In the genomic region with DNA sequence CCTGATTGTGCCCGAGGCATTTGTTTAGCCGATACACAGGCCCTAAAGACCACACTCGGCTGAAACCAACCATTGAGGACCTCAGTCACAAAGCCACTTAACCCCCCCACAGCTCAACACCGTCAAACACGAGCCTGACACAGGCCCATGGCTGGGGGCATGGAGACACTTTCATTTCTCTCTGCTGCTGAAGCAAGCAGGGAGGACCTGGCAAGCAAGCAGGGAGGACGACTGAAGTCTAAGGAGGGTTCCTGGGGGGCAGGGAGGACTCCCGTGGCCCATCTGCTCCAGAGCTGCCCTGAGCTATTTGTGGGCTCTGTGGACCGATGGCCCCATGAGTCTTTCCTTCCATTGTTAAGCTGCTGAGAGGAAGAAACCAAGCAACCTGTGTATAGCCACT, we compare ENCODE assay signal across 9 mouse cellular contexts. TPM values are rescaled to one million over a fixed set of nuclear protein-coding genes. Genes with fewer than 3 reads are reported as not detected.
DNase-seq lines count a peak whose midpoint lies in the region; ATAC-seq and TF ChIP-seq lines count a peak whose summit lies in the region.
"Had no signal": no experiment of that assay in that cellular context is flagged by ENCODE, and none has a peak within 500 bp of the region (broad histone marks: within the 10 kb centered on the region; RNA-seq: fewer than 3 reads in every experiment).

No protein-coding gene starts in this region.

- DNase-seq in liver, adult 2 months (ENCODE audit: extremely low read depth, low read depth, low spot score), result no peak
- DNase-seq in liver, result no peak
- no peak for DNase-seq in forebrain, embryonic 10.5 days (ENCODE audit: extremely low spot score, low spot score)
- no peak for DNase-seq in limb, embryonic 10.5 days (ENCODE audit: low spot score)
- DNase-seq in ovary, postnatal 14 days (ENCODE audit: low spot score), result no peak
- no peak for DNase-seq in layer of hippocampus, postnatal 25 days (ENCODE audit: extremely low spot score in 1 of 2, low spot score in 1 of 2)
- DNase-seq: kidney, adult 11 months had no signal

- TF ChIP-seq CTCF in liver, adult 2 months (IDR thresholded peaks at IDR 0.05; ENCODE audit: low read depth, low read length), result no peak

- no peak overlapping the region for H3K4me3 ChIP-seq in liver, adult 2 months (ENCODE audit: insufficient read depth, low read depth, low read length)
- H3K4me3 ChIP-seq in forebrain, embryonic 10.5 days, result peak overlapping the region; percentile 33; the same call in 1 of the 2 replicates
- H3K4me3 ChIP-seq in limb, embryonic 10.5 days, result no peak overlapping the region
- H3K4me3 ChIP-seq in neural tube, embryonic 15.5 days (replicated peaks), result no peak overlapping the region

- H3K79me2 ChIP-seq in liver, adult 2 months (ENCODE audit: control insufficient read depth, insufficient read depth, low read length), result peaks cover 46% of the 10 kb centered on the region

- 0 out of 2 replicates have a peak overlapping the region, but pooled peaks have one; percentile 2 for H3K9ac ChIP-seq in liver, adult 2 months (ENCODE audit: low read depth, low read length)
- H3K9ac ChIP-seq in neural tube, embryonic 15.5 days (replicated peaks), result no peak overlapping the region; the same call in 1 of the 2 replicates

- no peaks in the 10 kb centered on the region for H3K9me3 ChIP-seq in forebrain, embryonic 10.5 days
- no peaks in the 10 kb centered on the region for H3K9me3 ChIP-seq in limb, embryonic 10.5 days (replicated peaks)
- no peaks in the 10 kb centered on the region for H3K9me3 ChIP-seq in neural tube, embryonic 15.5 days (replicated peaks)

- peaks cover 43% of the 10 kb centered on the region for H3K4me1 ChIP-seq in liver, adult 2 months (ENCODE audit: control insufficient read depth, insufficient read depth, low read length)
- H3K4me1 ChIP-seq in forebrain, embryonic 10.5 days, result peaks cover 68% of the 10 kb centered on the region
- peaks cover 49% of the 10 kb centered on the region for H3K4me1 ChIP-seq in limb, embryonic 10.5 days
- peaks cover 71% of the 10 kb centered on the region for H3K4me1 ChIP-seq in neural tube, embryonic 15.5 days

- no peaks in the 10 kb centered on the region for H3K27me3 ChIP-seq in liver, adult 2 months (ENCODE audit: control insufficient read depth, insufficient read depth, low read length)
- H3K27me3 ChIP-seq in forebrain, embryonic 10.5 days (ENCODE audit: poor library complexity, severe bottlenecking), result no peaks in the 10 kb centered on the region
- H3K27me3 ChIP-seq in limb, embryonic 10.5 days (ENCODE audit: low read depth, poor library complexity, severe bottlenecking), result no peaks in the 10 kb centered on the region
- H3K27me3 ChIP-seq in neural tube, embryonic 15.5 days (replicated peaks), result no peaks in the 10 kb centered on the region

- peak overlapping the region; percentile 46 for H3K4me2 ChIP-seq in neural tube, embryonic 15.5 days

- peak overlapping the region; percentile 27 for H3K27ac ChIP-seq in liver, adult 2 months (replicated peaks; ENCODE audit: insufficient read depth, low read depth, low read length)
- H3K27ac ChIP-seq in forebrain, embryonic 10.5 days, result peak overlapping the region; percentile 84
- peak overlapping the region; percentile 69; the same call in 1 of the 2 replicates for H3K27ac ChIP-seq in limb, embryonic 10.5 days
- peak overlapping the region; percentile 83 for H3K27ac ChIP-seq in neural tube, embryonic 15.5 days (replicated peaks)

- H3K36me3 ChIP-seq in liver, adult 2 months (ENCODE audit: control insufficient read depth, insufficient read depth, low read length), result peaks cover 2% of the 10 kb centered on the region; the same call in 1 of the 2 replicates
- H3K36me3 ChIP-seq in forebrain, embryonic 10.5 days (replicated peaks), result peaks cover 64% of the 10 kb centered on the region
- H3K36me3 ChIP-seq in limb, embryonic 10.5 days, result peaks cover 51% of the 10 kb centered on the region
- H3K36me3 ChIP-seq in neural tube, embryonic 15.5 days, result peaks cover 31% of the 10 kb centered on the region

- 46% methylated on average over 8 of the region's 8 CpGs for WGBS in liver, adult 2 months
- WGBS in forebrain, embryonic 10.5 days, result 23% methylated on average over 8 of the region's 8 CpGs
- 37% methylated on average over 8 of the region's 8 CpGs for WGBS in limb, embryonic 10.5 days
- 8% methylated on average over 8 of the region's 8 CpGs for WGBS in neural tube, embryonic 15.5 days

- no peak for ATAC-seq in neural tube, embryonic 15.5 days (ENCODE audit: low FRiP score)
- ATAC-seq in megakaryocyte-erythroid progenitor cell, adult 5-6 weeks (replicated peaks; ENCODE audit: low FRiP score, low TSS enrichment, poor library complexity, severe bottlenecking), result no peak

- no peak for TF ChIP-seq POLR2A in liver, adult 2 months (IDR thresholded peaks at IDR 0.05; ENCODE audit: extremely low read depth, insufficient read depth, low read length)

RNA-seq across cellular contexts. Expression of gene Vps37b, which starts 20.1 kb away (rescaled TPM):
- total RNA-seq in liver, adult 2 months (2014; rRNA removed), result 4.4 and 6.2 TPM in 2 replicates
- 27.3 and 31.4 TPM in 2 replicates for polyA plus RNA-seq in liver, adult 2 months (2012; rRNA removed)
- polyA plus RNA-seq in forebrain, embryonic 10.5 days (2016; fragmentation: Nextera tagmentation; extraction: Ambion mirVana), result 50.8 and 51.2 TPM in 2 replicates
- 40.5 and 42.6 TPM in 2 replicates for polyA plus RNA-seq in limb, embryonic 10.5 days (2016; fragmentation: Nextera tagmentation; extraction: Ambion mirVana)
- polyA plus RNA-seq in neural tube, embryonic 15.5 days (2015; fragmentation: Nextera tagmentation; extraction: Ambion mirVana), result 48.8 and 50.4 TPM in 2 replicates
- 10 to 100 TPM; 41.2 to 47.2 TPM for total RNA-seq in layer of hippocampus, postnatal 25 days (2021)
- 20.8 and 34.3 TPM in 2 replicates for total RNA-seq in megakaryocyte-erythroid progenitor cell, adult 5-6 weeks (2014; fragmentation: Nextera tagmentation)
- 12.8 and 15.5 TPM in 2 replicates for total RNA-seq in megakaryocyte-erythroid progenitor cell, adult 5-6 weeks (2017)

RNA-seq across cellular contexts. Expression of gene Hip1r, which starts 38.5 kb away (rescaled TPM):
- total RNA-seq in liver, adult 2 months (2014; rRNA removed), result 9.1 and 9.7 TPM in 2 replicates
- 9.2 and 11.5 TPM in 2 replicates for polyA plus RNA-seq in liver, adult 2 months (2012; rRNA removed)
- 7.7 and 11.1 TPM in 2 replicates for polyA plus RNA-seq in forebrain, embryonic 10.5 days (2016; fragmentation: Nextera tagmentation; extraction: Ambion mirVana)
- 7.1 and 8.3 TPM in 2 replicates for polyA plus RNA-seq in limb, embryonic 10.5 days (2016; fragmentation: Nextera tagmentation; extraction: Ambion mirVana)
- 24.1 and 31.0 TPM in 2 replicates for polyA plus RNA-seq in neural tube, embryonic 15.5 days (2015; fragmentation: Nextera tagmentation; extraction: Ambion mirVana)
- total RNA-seq in layer of hippocampus, postnatal 25 days (2021), result 10 to 100 TPM; 48.8 to 51.3 TPM
- total RNA-seq in megakaryocyte-erythroid progenitor cell, adult 5-6 weeks (2014; fragmentation: Nextera tagmentation), result 9.3 and 9.5 TPM in 2 replicates
- 13.7 and 30.9 TPM in 2 replicates for total RNA-seq in megakaryocyte-erythroid progenitor cell, adult 5-6 weeks (2017)

Comparison
In these comparisons a context has a peak if more than half of its experiments do, and no peak if none do; other contexts are left out.
1. H3K27ac ChIP-seq: peak in every context shown above with its lines; median percentile 84 in forebrain, embryonic 10.5 days; 83 in neural tube, embryonic 15.5 days; 69 in limb, embryonic 10.5 days; 27 in liver, adult 2 months.